Mouse (Mus musculus): ENCODE data around the gene Hus1. TPM values are rescaled to one million over a fixed set of nuclear protein-coding genes. Genes with fewer than 3 reads are reported as not detected.

Gene Hus1
- 12.8 TPM for polyA plus RNA-seq (2017; shearing (Covaris generic))

DNA sequence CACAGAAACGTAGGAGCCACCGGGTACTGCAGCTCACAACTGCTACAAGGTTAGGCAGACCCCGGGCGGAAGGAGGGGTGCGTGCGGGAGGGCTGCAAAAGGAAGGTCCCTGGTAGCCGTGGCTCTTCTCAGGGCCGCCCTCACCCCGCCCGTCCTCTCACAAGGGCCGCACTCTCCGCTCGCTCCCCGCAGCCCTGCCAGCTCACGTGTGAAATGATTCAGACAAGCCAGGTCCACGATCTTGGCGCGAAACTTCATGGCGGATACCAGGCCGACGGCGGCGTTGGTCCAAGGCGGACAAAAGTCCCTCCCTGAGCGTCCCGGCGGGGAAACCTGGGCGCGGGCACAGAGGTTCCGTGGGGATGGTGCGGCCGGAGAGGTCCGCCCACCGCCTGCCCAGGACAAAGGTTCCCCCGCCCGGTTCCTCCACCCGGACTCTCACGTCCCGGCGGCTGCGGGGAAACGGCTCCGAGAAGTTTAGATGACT, at the start of gene Hus1:
Hus1 (minus strand) TSS at position 339 of the 487 bp plus-strand sequence.

DNA sequence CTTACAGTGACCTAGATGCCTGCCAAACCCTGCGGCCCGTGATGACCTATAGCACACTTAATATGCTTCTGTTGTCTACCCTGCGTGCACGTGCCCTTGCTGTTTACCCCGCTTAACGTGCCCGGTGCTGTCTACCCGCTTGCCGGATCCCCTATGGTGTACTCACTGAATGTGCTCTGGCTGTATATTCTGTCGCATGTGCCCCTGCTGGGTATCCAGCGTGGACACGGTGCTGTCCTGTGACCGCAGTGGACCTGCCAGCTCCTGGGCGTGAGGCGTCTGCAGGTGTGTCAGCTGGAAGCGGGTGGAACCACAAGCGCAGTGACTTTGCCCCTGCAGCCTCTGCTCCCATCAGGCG, 37.7 kb upstream of the Hus1 start, which contains the start of gene Sun3:
Sun3 (minus strand) TSS at position 289 of the 358 bp plus-strand sequence.

DNA sequence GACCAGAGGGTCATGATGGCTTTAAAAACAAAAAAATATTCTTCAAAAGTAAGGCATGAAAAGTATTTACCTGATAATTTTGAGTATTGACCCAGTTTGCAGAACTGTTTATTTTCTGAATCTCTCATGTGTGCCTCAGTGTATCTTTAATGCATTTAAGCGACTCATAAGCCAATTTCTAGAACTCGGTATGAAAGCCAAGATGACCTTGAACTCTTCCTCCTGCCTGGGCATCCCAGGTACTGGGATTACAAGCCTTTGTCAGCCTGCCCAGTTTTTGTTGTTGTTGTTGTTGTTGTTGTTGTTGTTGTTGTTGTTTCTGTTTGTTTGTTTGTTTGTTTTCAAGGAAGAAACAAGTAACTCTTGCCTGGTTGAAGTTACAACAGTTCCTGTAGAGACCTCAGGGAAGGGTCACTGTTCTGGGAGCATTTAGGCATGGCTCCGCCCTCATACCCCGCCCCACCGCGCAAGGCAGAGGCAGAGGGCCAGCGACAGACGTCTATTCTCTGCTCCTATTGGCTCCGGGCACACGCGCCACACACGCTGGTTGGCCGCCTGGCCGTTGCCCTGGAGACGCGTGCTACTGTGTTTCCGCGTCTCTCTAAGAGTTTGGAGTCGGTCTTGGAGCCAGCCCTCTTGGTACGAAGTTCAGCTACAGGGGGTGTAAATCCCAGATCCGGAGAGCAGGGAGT, 37.2 kb upstream of the Hus1 start, which contains the start of gene Gm11992:
Gm11992 (plus strand) TSS at position 584 of the 692 bp plus-strand sequence.

DNA sequence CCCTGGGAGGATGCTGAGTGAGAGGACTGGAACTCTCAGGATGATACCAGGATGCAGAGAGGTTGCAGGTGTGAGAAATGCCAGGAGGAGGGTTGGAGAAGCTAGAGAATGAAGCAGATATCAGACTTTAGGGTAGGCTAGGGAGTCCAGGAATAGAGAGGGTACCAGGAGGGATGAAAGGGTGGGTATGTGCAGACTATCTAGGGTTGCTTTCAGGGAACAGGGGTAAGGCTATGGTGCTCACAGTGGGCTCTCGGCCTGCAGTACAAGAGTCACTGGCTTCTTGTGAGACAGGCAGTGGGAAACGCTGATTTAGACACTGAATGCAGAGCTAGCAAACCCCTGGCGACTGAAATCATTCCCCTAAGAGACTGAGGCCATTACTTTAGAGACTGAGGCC, 37.8 kb downstream of the Hus1 start, which contains the start of gene Pkd1l1:
Pkd1l1 (minus strand) TSS at position 101 of the 400 bp plus-strand sequence.

Other genes with a start within 250 kb of the Hus1 start
- gene Pkd1l1, start 37.9 kb downstream of the Hus1 start, polyA plus RNA-seq (2017; shearing (Covaris generic)) = not detected
- gene Gm11992, start 37.4 kb upstream of the Hus1 start, polyA plus RNA-seq (2017; shearing (Covaris generic)) = 0.11 TPM
- not detected for gene Sun3, start 37.8 kb upstream of the Hus1 start, polyA plus RNA-seq (2017; shearing (Covaris generic))
- gene Upp1, start 106.9 kb upstream of the Hus1 start, polyA plus RNA-seq (2017; shearing (Covaris generic)) = not detected
- gene Abca13, start 180.8 kb upstream of the Hus1 start, polyA plus RNA-seq (2017; shearing (Covaris generic)) = not detected